Mouse (Mus musculus) ES-E14 (cell line): ENCODE measurements around the gene Vmn1r215. TPM values are rescaled to one million over a fixed set of nuclear protein-coding genes. Genes with fewer than 3 reads are reported as not detected.
A peak's percentile ranks its signal among the peaks of the same experiment; 100 is the strongest.

Source experiments
- DNase-seq: peaks from one replicate; pipeline ENCODE4 v3.0.0-alpha.2; 2013; ENCODE audit warnings: low read depth, low spot score
- H3K27ac ChIP-seq: 2 replicates; pipeline ENCODE4 v1.5.1; 2012; ENCODE audit warnings: low read depth, mild to moderate bottlenecking, low read length, moderate library complexity, mixed read lengths; ENCODE audit not compliant: poor library complexity, insufficient read depth, severe bottlenecking
- H3K36me3 ChIP-seq: 2 replicates; pipeline ENCODE4 v1.6.1; 2012; ENCODE audit warnings: mild to moderate bottlenecking, low read length, moderate library complexity, mixed read lengths; ENCODE audit not compliant: control insufficient read depth, poor library complexity, insufficient read depth, severe bottlenecking
- H3K4me1 ChIP-seq, 2 experiments: fragments of 150-350 bp in 1 of 2; sonication (generic) in 1 of 2; 2 replicates each; pipeline ENCODE4 v1.6.1; 2012; ENCODE audit warnings: low read length in 2 of 2, mild to moderate bottlenecking in 1 of 2, mixed read lengths in 1 of 2; ENCODE audit not compliant: control insufficient read depth in 2 of 2, insufficient read depth in 2 of 2, poor library complexity in 1 of 2
- H3K4me3 ChIP-seq, 2 experiments: fragments of 150-350 bp in 1 of 2; sonication (generic) in 1 of 2; 2 replicates each; pipeline ENCODE4 v1.5.1; 2012; ENCODE audit warnings: low read length in 2 of 2, low read depth in 1 of 2, mild to moderate bottlenecking in 1 of 2, mixed read lengths in 1 of 2; ENCODE audit not compliant: insufficient read depth in 1 of 2, poor library complexity in 1 of 2, severe bottlenecking in 1 of 2
- H3K9ac ChIP-seq: 2 replicates; pipeline ENCODE4 v1.6.1; 2012; ENCODE audit warnings: low read depth, mild to moderate bottlenecking, low read length, mixed read lengths; ENCODE audit not compliant: poor library complexity, insufficient read depth, severe bottlenecking
- H3K9me3 ChIP-seq: fragments of 150-350 bp; sonication (generic); 2 replicates; pipeline ENCODE4 v1.6.1; 2012; ENCODE audit warnings: low read depth, mild to moderate bottlenecking, low read length; ENCODE audit not compliant: control insufficient read depth, insufficient read depth
- CHD2 ChIP-seq: IDR thresholded peaks from 2 replicates; pipeline ENCODE4 v1.6.1; 2014; ENCODE audit warnings: mild to moderate bottlenecking, low read depth, low read length, inconsistent platforms
- HCFC1 ChIP-seq: IDR thresholded peaks from 2 replicates; pipeline ENCODE4 v1.6.1; 2012; ENCODE audit warnings: low read length, inconsistent platforms, borderline replicate concordance; ENCODE audit not compliant: insufficient read depth
- MAFK ChIP-seq: IDR thresholded peaks from 2 replicates; pipeline ENCODE4 v1.6.1; 2014; ENCODE audit warnings: mild to moderate bottlenecking, low read depth, low read length, inconsistent platforms; ENCODE audit not compliant: insufficient read depth
- ZC3H11A ChIP-seq: IDR thresholded peaks from 2 replicates; pipeline ENCODE4 v1.6.1; 2012; ENCODE audit warnings: low read depth, mild to moderate bottlenecking, inconsistent platforms, low read length, borderline replicate concordance
- ZNF384 ChIP-seq: IDR thresholded peaks from 2 replicates; pipeline ENCODE4 v1.6.1; 2012; ENCODE audit warnings: low read depth, low read length, inconsistent platforms
- in situ Hi-C, 2 experiments: fragments of 600-800 bp; cut with MboI; formaldehyde crosslinking; loops; one replicate each; pipeline ENCODE4 v1.15.1; 2025; ENCODE audit warnings: low sequenced_read_pairs in 2 of 2, inconsistent platforms in 1 of 2; ENCODE audit not compliant: unreplicated experiment in 2 of 2
- total RNA-seq: library from RNA; depleted of rRNA; stranded (reverse); fragments of 300-350 nt; gene quantifications from 2 replicates; pipeline ENCODE4 v1.2.3, GENCODE M21; 2012; rRNA removed

The Vmn1r215 gene
- not detected in 2 replicates for total RNA-seq

- in situ Hi-C loops, result no loop called here
- no peak for TF ChIP-seq MAFK
- TF ChIP-seq CHD2, result no peak
- TF ChIP-seq ZNF384, result no peak
- TF ChIP-seq HCFC1, result no peak
- TF ChIP-seq ZC3H11A, result no peak
- no peaks in the 10 kb centered on the region for H3K36me3 ChIP-seq
- no peaks in the 10 kb centered on the region for H3K9me3 ChIP-seq
- no peak within 1 kb of the TSS for H3K9ac ChIP-seq
- DNase-seq, result no peak
- H3K4me3 ChIP-seq, result no peak within 1 kb of the TSS
- H3K4me1 ChIP-seq, result no peaks in the 10 kb centered on the region
- no peak within 1 kb of the TSS for H3K27ac ChIP-seq
Measured at GRCm38 (mm10) chr13:23067725-23068124, at the start of gene Vmn1r215. TSS of gene Vmn1r215 (plus strand) at chr13:23068025.

GRCm38 (mm10) chr13:23018158-23018557 is 49.7 kb upstream of the Vmn1r215 start:
- no peak overlapping the region for H3K4me3 ChIP-seq
- no peaks in the 10 kb centered on the region for H3K9me3 ChIP-seq
- no peak overlapping the region for H3K9ac ChIP-seq
- TF ChIP-seq ZC3H11A (no peak), ZNF384 (no peak), MAFK (no peak), CHD2 (no peak), HCFC1 (no peak)
- no peak overlapping the region for H3K27ac ChIP-seq
- no peak for DNase-seq
- no peaks in the 10 kb centered on the region for H3K4me1 ChIP-seq
- in situ Hi-C loops, result no loop called here
- H3K36me3 ChIP-seq, result no peaks in the 10 kb centered on the region

GRCm38 (mm10) chr13:23024812-23025211 is 43.0 kb upstream of the Vmn1r215 start:
- H3K36me3 ChIP-seq, result no peaks in the 10 kb centered on the region; the same call in 1 of the 2 replicates
- TF ChIP-seq MAFK (no peak), HCFC1 (no peak), ZNF384 (no peak), ZC3H11A (no peak), CHD2 (no peak; the same call in 1 of the 2 replicates)
- peaks cover 5% of the 10 kb centered on the region for H3K9me3 ChIP-seq
- in situ Hi-C loops, result no loop called here
- no peak overlapping the region for H3K4me3 ChIP-seq
- peak overlapping the region; percentile 81; the same call in 1 of the 2 replicates for H3K27ac ChIP-seq
- DNase-seq, result peak; percentile 44
- H3K9ac ChIP-seq, result no peak overlapping the region
- 0 out of 4 replicates have a peak, but pooled peaks cover 0 to 3% of the 10 kb centered on the region in 2 experiments for H3K4me1 ChIP-seq

GRCm38 (mm10) chr13:23030118-23030517 is 37.7 kb upstream of the Vmn1r215 start, which contains the start of gene Vmn1r214:
TSS of gene Vmn1r214 (plus strand) at chr13:23030418.
- H3K9me3 ChIP-seq, result peaks cover 5% of the 10 kb centered on the region
- H3K4me1 ChIP-seq, result no peaks in the 10 kb centered on the region
- no peaks in the 10 kb centered on the region; the same call in 1 of the 2 replicates for H3K36me3 ChIP-seq
- in situ Hi-C loops, result no loop called here
- no peak within 1 kb of the TSS for H3K27ac ChIP-seq
- no peak for DNase-seq
- no peak within 1 kb of the TSS for H3K9ac ChIP-seq
- no peak within 1 kb of the TSS for H3K4me3 ChIP-seq
- TF ChIP-seq ZNF384 (no peak), MAFK (no peak), ZC3H11A (no peak), HCFC1 (no peak), CHD2 (no peak)

- Histone ChIP-seq H3K4me1 (no peaks in the 10 kb centered on the region), H3K9ac (no peak overlapping the region), H3K9me3 (no peaks in the 10 kb centered on the region), H3K27ac (no peak overlapping the region), H3K4me3 (no peak overlapping the region), H3K36me3 (no peaks in the 10 kb centered on the region)
- in situ Hi-C loops, result no loop called here
- DNase-seq, result no peak
- TF ChIP-seq ZNF384 (no peak), CHD2 (no peak), HCFC1 (no peak), ZC3H11A (0 out of 2 replicates have a peak, but pooled peaks have one; percentile 23), MAFK (no peak)
Measured at GRCm38 (mm10) chr13:23057778-23058177, 10.0 kb upstream of the Vmn1r215 start.
